Mouse (Mus musculus): ENCODE data around the gene Gm45808.

GRCm38 (mm10) chr7:45521728-45522184 is 35.1 kb upstream of the Gm45808 start:
- TF ChIP-seq POLR2A (IDR thresholded peaks at IDR 0.05; ENCODE audit: borderline replicate concordance, low read depth, low read length) (no peak), CTCF (IDR thresholded peaks at IDR 0.05; ENCODE audit: low read depth, low read length) (peak; percentile 33; the same call in 1 of the 2 replicates)
